Mouse (Mus musculus): ENCODE measurements around the gene Pear1. TPM values are rescaled to one million over a fixed set of nuclear protein-coding genes. Genes with fewer than 3 reads are reported as not detected.
"Not testable (repeated sequence)": the region's sequence is repeated elsewhere in the genome, so short reads cannot be mapped to it uniquely, and the experiment has no call there.

Gene Pear1
- total RNA-seq (2014; rRNA removed), result 10.4 and 12.3 TPM in 2 replicates
- polyA plus RNA-seq (2015; fragmentation: Nextera tagmentation; extraction: Ambion mirVana), result 4.3 and 4.9 TPM in 2 replicates

GRCm38 (mm10) chr3:87824206-87824605, at the start of gene Pear1:
Gene Pear1 (minus strand): TSS chr3:87824306.
- not testable (repeated sequence) for H3K4me1 ChIP-seq (ENCODE audit: insufficient read depth); DNase-seq; H3K4me2 ChIP-seq (ENCODE audit: low read depth); ATAC-seq; H3K27ac ChIP-seq (ENCODE audit: low read depth, low read length); H3K9ac ChIP-seq; H3K36me3 ChIP-seq (ENCODE audit: insufficient read depth); H3K4me3 ChIP-seq (ENCODE audit: low read depth, low read length); H3K9me3 ChIP-seq (ENCODE audit: low read length); H3K27me3 ChIP-seq (ENCODE audit: insufficient read depth, low read length)
- WGBS, result 81% methylated on average over 1 of the region's 1 CpGs

DNA sequence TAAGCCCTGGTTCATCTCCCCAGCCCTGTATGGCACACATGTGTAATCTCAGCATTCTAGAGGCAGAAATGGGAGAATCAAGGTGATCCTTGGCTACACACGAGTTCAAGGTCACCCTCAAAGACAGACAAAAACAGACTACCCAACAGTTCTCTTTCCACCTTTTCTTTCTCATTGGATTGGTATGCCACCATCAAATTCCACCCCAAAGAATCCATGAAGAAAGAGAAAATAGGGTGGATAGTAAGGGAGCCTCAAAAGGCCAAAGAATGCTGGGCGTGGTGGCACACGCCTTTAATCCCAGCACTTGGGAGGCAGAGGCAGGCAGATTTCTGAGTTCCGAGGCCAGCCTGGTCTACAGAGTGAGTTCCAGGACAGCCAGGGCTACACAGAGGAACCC, 40.0 kb upstream of the Pear1 start:
- not testable (repeated sequence) for ATAC-seq; DNase-seq; H3K27me3 ChIP-seq (ENCODE audit: insufficient read depth, low read length); H3K27ac ChIP-seq (ENCODE audit: low read depth, low read length); H3K9me3 ChIP-seq (ENCODE audit: low read length); H3K9ac ChIP-seq; H3K4me1 ChIP-seq (ENCODE audit: insufficient read depth); H3K4me3 ChIP-seq (ENCODE audit: low read depth, low read length); H3K4me2 ChIP-seq (ENCODE audit: low read depth)
- peaks cover 72% of the 10 kb centered on the region for H3K36me3 ChIP-seq (ENCODE audit: insufficient read depth)
- WGBS, result 93% methylated on average over 4 of the region's 4 CpGs

DNA sequence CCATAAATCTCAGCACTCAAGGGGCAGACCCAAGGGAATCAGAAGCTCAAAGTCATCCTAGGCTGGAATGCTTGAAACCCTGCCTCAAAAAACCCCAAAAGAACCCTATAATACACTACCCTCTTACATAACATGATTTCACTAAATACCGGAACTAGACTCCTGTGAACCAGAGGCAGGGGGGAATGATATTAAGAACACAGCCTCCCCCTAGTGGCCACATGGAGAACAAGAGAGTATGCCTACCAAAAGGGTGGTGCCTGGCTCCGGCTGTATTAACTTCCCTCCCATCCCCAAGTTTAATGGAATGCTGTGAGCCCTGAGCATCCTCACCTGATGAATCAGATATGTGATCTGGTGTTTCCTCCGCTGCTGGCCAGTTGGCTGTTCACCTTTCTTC, 35.7 kb upstream of the Pear1 start:
- DNase-seq (peak; percentile 76), ATAC-seq (peak; percentile 78)
- WGBS, result 22% methylated on average over 3 of the region's 3 CpGs
- no peak overlapping the region for H3K9ac ChIP-seq
- no peak overlapping the region for H3K4me3 ChIP-seq (ENCODE audit: low read depth, low read length)
- H3K27me3 ChIP-seq (ENCODE audit: insufficient read depth, low read length), result no peaks in the 10 kb centered on the region
- H3K4me1 ChIP-seq (ENCODE audit: insufficient read depth), result no peaks in the 10 kb centered on the region
- TF ChIP-seq CTCF (IDR thresholded peaks at IDR 0.05; ENCODE audit: low read depth), result peak; percentile 91
- no peak overlapping the region for H3K27ac ChIP-seq (ENCODE audit: low read depth, low read length)
- H3K4me2 ChIP-seq (ENCODE audit: low read depth), result no peak overlapping the region
- no peaks in the 10 kb centered on the region for H3K9me3 ChIP-seq (ENCODE audit: low read length)
- peaks cover 66% of the 10 kb centered on the region for H3K36me3 ChIP-seq (ENCODE audit: insufficient read depth)

DNA sequence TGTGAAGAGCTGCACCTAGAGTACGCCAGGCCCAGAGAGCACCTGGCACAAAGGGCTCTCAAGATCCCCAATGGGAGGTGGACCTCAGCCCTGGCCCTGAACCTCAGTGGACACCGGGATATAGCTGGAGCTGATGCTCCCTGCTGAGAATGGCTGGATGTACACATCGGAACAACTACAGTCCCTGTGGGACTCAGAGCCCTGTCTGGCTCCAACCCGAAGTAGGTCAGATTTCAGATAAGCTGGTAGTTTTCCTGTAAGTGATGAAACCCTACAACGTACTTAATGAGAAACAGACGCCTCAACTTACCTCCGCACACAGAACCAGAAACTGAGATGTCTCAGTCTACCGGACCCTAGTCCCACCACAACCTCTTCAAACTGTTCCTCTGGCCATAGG, 33.6 kb upstream of the Pear1 start:
- Histone ChIP-seq H3K27ac (ENCODE audit: low read depth, low read length) (no peak overlapping the region), H3K4me2 (ENCODE audit: low read depth) (no peak overlapping the region), H3K4me3 (ENCODE audit: low read depth, low read length) (no peak overlapping the region), H3K9ac (no peak overlapping the region), H3K4me1 (ENCODE audit: insufficient read depth) (no peaks in the 10 kb centered on the region), H3K36me3 (ENCODE audit: insufficient read depth) (peaks cover 52% of the 10 kb centered on the region), H3K9me3 (ENCODE audit: low read length) (no peaks in the 10 kb centered on the region), H3K27me3 (ENCODE audit: insufficient read depth, low read length) (no peaks in the 10 kb centered on the region)
- 95% methylated on average over 8 of the region's 8 CpGs for WGBS
- no peak for DNase-seq
- no peak for TF ChIP-seq CTCF (IDR thresholded peaks at IDR 0.05; ENCODE audit: low read depth)
- no peak for ATAC-seq

DNA sequence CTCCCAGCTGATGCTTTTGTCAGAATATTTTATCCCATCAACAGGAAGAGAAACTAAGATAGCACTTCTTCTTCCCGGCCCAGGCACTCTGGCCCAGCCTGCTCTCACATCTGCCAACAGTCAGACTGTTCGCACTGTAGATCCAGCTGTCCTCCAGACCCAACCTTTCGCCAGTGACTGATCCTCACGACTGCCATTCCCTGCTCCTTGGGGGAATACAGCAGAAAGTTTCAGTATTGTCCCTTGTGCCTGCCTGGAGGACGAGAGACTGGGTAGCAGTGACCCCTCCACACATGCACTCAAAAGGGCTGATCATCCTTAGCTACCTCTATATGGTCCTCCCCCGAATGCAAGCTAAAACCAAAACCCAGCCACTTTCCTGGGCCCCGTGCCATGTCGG, 31.8 kb upstream of the Pear1 start:
- WGBS, result 89% methylated on average over 8 of the region's 8 CpGs
- no peak overlapping the region for H3K27ac ChIP-seq (ENCODE audit: low read depth, low read length)
- no peak for TF ChIP-seq CTCF (IDR thresholded peaks at IDR 0.05; ENCODE audit: low read depth)
- no peak overlapping the region for H3K4me2 ChIP-seq (ENCODE audit: low read depth)
- ATAC-seq, result no peak
- no peaks in the 10 kb centered on the region for H3K4me1 ChIP-seq (ENCODE audit: insufficient read depth)
- H3K9me3 ChIP-seq (ENCODE audit: low read length), result no peaks in the 10 kb centered on the region
- H3K27me3 ChIP-seq (ENCODE audit: insufficient read depth, low read length), result no peaks in the 10 kb centered on the region
- H3K36me3 ChIP-seq (ENCODE audit: insufficient read depth), result peaks cover 37% of the 10 kb centered on the region
- DNase-seq, result no peak
- H3K9ac ChIP-seq, result no peak overlapping the region
- no peak overlapping the region for H3K4me3 ChIP-seq (ENCODE audit: low read depth, low read length)

DNA sequence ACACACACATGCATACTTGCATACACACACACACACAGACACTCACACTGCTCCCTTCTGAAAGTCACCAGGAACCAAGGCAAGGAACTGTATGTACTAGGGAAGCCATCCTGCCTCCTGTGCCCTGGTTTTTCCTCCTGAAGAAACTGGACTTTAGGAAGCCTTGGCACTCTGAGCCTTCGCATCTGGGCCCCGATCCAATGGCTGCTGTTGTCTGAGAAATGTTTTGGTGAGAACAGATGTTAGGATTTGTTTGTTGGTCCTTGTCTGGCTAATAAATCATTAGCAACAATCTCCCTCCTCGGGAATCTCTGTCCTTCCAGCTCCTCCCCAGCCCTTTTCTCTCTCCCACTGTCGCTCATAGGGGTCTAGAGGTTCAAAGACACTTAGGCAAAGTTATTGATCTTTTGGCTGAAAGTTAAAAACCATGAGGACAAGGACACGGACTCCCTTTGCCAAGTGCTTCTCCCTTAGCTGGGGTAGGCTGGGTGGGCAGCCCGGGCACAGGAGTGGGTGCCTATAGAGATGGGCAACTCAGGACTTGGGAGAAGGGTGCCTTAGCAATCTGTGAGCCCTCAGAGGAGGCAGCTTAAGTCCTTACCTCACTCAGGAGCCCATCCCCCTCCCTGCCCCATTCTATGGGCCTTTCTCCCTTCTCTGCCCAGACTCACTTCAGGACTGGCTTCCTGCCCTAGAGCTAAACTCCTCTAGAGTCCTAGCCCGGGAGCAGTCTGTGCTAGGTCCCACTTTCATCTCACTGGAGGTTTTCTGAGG, 30.9 kb upstream of the Pear1 start:
- ATAC-seq (no peak), DNase-seq (peak; percentile 6)
- no peaks in the 10 kb centered on the region for H3K27me3 ChIP-seq (ENCODE audit: insufficient read depth, low read length)
- peaks cover 32% of the 10 kb centered on the region for H3K36me3 ChIP-seq (ENCODE audit: insufficient read depth)
- TF ChIP-seq CTCF (IDR thresholded peaks at IDR 0.05; ENCODE audit: low read depth), result no peak
- H3K27ac ChIP-seq (ENCODE audit: low read depth, low read length), result no peak overlapping the region
- no peak overlapping the region for H3K4me3 ChIP-seq (ENCODE audit: low read depth, low read length)
- H3K9me3 ChIP-seq (ENCODE audit: low read length), result no peaks in the 10 kb centered on the region
- H3K4me1 ChIP-seq (ENCODE audit: insufficient read depth), result no peaks in the 10 kb centered on the region
- 57% methylated on average over 7 of the region's 7 CpGs for WGBS
- H3K9ac ChIP-seq, result no peak overlapping the region
- H3K4me2 ChIP-seq (ENCODE audit: low read depth), result no peak overlapping the region

DNA sequence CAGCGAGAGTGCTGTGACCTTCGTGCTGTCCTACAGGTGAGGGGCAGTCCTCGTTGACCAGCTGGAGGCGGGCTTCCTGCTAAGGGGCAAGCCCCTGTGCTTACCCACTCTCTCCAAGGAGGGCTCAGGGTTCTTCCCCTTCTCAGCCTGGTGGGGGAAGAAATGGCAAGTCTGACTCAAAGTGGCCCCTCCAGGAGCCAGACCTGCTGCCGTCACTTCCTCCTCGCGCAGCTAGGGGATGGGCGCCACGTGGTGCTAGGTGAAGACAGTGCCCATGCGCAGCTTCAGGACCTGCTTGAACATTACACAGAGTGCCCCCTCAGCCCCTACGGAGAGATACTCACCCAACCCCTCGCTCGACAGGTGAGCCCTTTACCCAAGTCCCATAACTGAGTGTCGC, 25.0 kb upstream of the Pear1 start:
- no peak for ATAC-seq
- no peaks in the 10 kb centered on the region for H3K4me1 ChIP-seq (ENCODE audit: insufficient read depth)
- H3K36me3 ChIP-seq (ENCODE audit: insufficient read depth), result no peaks in the 10 kb centered on the region
- H3K4me2 ChIP-seq (ENCODE audit: low read depth), result no peak overlapping the region
- 87% methylated on average over 14 of the region's 14 CpGs for WGBS
- no peak for TF ChIP-seq CTCF (IDR thresholded peaks at IDR 0.05; ENCODE audit: low read depth)
- H3K27ac ChIP-seq (ENCODE audit: low read depth, low read length), result no peak overlapping the region
- H3K9me3 ChIP-seq (ENCODE audit: low read length), result no peaks in the 10 kb centered on the region
- H3K4me3 ChIP-seq (ENCODE audit: low read depth, low read length), result no peak overlapping the region
- H3K27me3 ChIP-seq (ENCODE audit: insufficient read depth, low read length), result no peaks in the 10 kb centered on the region
- no peak overlapping the region for H3K9ac ChIP-seq
- DNase-seq, result no peak

Data from forebrain, postnatal 0 days (tissue).